In genomic region chr8:64691591-64692401, GRCm38 (mm10) we compare ENCODE assay signal across 8 mouse cellular contexts. TPM values are rescaled to one million over a fixed set of nuclear protein-coding genes. Genes with fewer than 3 reads are reported as not detected.
A peak's percentile ranks its signal among the peaks of the same experiment; 100 is the strongest.
DNase-seq lines count a peak whose midpoint lies in the region; ATAC-seq and TF ChIP-seq lines count a peak whose summit lies in the region.

No protein-coding gene starts in this region.

- H3K4me1 ChIP-seq in lung, embryonic 16.5 days (replicated peaks; ENCODE audit: control insufficient read depth, insufficient read depth, low read length), result no peaks in the 10 kb centered on the region; the same call in 1 of the 2 replicates
- H3K4me1 ChIP-seq in lung, adult 2 months (ENCODE audit: control insufficient read depth, insufficient read depth, low read length), result no peaks in the 10 kb centered on the region
- H3K4me1 ChIP-seq in hindbrain, embryonic 16.5 days (ENCODE audit: control insufficient read depth, insufficient read depth, low read depth, low read length), result peaks cover 13% of the 10 kb centered on the region
- peaks cover 35% of the 10 kb centered on the region for H3K4me1 ChIP-seq in neural tube, embryonic 13.5 days (replicated peaks)

- no peaks in the 10 kb centered on the region for H3K9me3 ChIP-seq in lung, embryonic 16.5 days (ENCODE audit: control insufficient read depth, low read length)
- no peaks in the 10 kb centered on the region for H3K9me3 ChIP-seq in hindbrain, embryonic 16.5 days (ENCODE audit: control insufficient read depth, low read length)
- H3K9me3 ChIP-seq in neural tube, embryonic 13.5 days, result no peaks in the 10 kb centered on the region

- no peak for TF ChIP-seq CTCF in lung, adult 2 months (IDR thresholded peaks at IDR 0.05; ENCODE audit: insufficient read depth, low read length)

- ATAC-seq in cerebellum, adult (ENCODE audit: insufficient number of reproducible peaks, low FRiP score, low TSS enrichment), result 0 out of 2 replicates have a peak, but pooled peaks have one; percentile 1
- ATAC-seq in lung, embryonic 16.5 days (ENCODE audit: low read depth), result no peak
- ATAC-seq in hindbrain, embryonic 16.5 days, result peak; percentile 12
- peak; percentile 14 for ATAC-seq in neural tube, embryonic 13.5 days (ENCODE audit: low read depth)

- no peaks in the 10 kb centered on the region for H3K36me3 ChIP-seq in lung, embryonic 16.5 days (ENCODE audit: control insufficient read depth, insufficient read depth, low read length)
- no peaks in the 10 kb centered on the region for H3K36me3 ChIP-seq in hindbrain, embryonic 16.5 days (ENCODE audit: control insufficient read depth, insufficient read depth, low read length)
- H3K36me3 ChIP-seq in neural tube, embryonic 13.5 days, result no peaks in the 10 kb centered on the region

- WGBS in lung, embryonic 16.5 days, result 19% methylated on average over 16 of the region's 16 CpGs
- WGBS in lung, adult 2 months, result 31% methylated on average over 16 of the region's 16 CpGs
- 9% methylated on average over 16 of the region's 16 CpGs for WGBS in hindbrain, embryonic 16.5 days
- WGBS in neural tube, embryonic 13.5 days, result 10% methylated on average over 16 of the region's 16 CpGs

- peaks cover 14% of the 10 kb centered on the region for H3K27me3 ChIP-seq in lung, embryonic 16.5 days (ENCODE audit: control insufficient read depth, insufficient read depth, low read depth, low read length)
- no peaks in the 10 kb centered on the region for H3K27me3 ChIP-seq in hindbrain, embryonic 16.5 days (replicated peaks; ENCODE audit: control insufficient read depth, insufficient read depth, low read length)
- no peaks in the 10 kb centered on the region for H3K27me3 ChIP-seq in neural tube, embryonic 13.5 days

- H3K4me3 ChIP-seq in lung, embryonic 16.5 days (ENCODE audit: low read length), result peak overlapping the region; percentile 58
- H3K4me3 ChIP-seq in lung, adult 2 months (replicated peaks; ENCODE audit: extremely low read depth, low read depth, low read length), result no peak overlapping the region
- H3K4me3 ChIP-seq in hindbrain, embryonic 16.5 days (ENCODE audit: low read length), result peak overlapping the region; percentile 78
- H3K4me3 ChIP-seq in neural tube, embryonic 13.5 days, result peak overlapping the region; percentile 74

- H3K4me2 ChIP-seq in lung, embryonic 16.5 days (ENCODE audit: low read depth, low read length), result peak overlapping the region; percentile 94
- peak overlapping the region; percentile 75 for H3K4me2 ChIP-seq in hindbrain, embryonic 16.5 days (ENCODE audit: low read length)
- H3K4me2 ChIP-seq in neural tube, embryonic 13.5 days, result peak overlapping the region; percentile 57

- H3K9ac ChIP-seq in lung, embryonic 16.5 days (ENCODE audit: low read length), result no peak overlapping the region; the same call in 1 of the 2 replicates
- peak overlapping the region; percentile 98 for H3K9ac ChIP-seq in hindbrain, embryonic 16.5 days (ENCODE audit: low read depth, low read length)
- peak overlapping the region; percentile 96 for H3K9ac ChIP-seq in neural tube, embryonic 13.5 days

- DNase-seq in cerebellum, adult 11-12 months, result no peak
- no peak for DNase-seq in lung, adult 2 months
- DNase-seq in thymus, adult 18-20 months, result no peak
- DNase-seq in kidney, postnatal 4 days, result no peak

- no peak for TF ChIP-seq POLR2A in lung, adult 2 months (IDR thresholded peaks at IDR 0.05; ENCODE audit: borderline replicate concordance, extremely low read depth, low read depth, low read length)

- no peak overlapping the region for H3K27ac ChIP-seq in lung, embryonic 16.5 days (ENCODE audit: low read length)
- peak overlapping the region; percentile 99 for H3K27ac ChIP-seq in hindbrain, embryonic 16.5 days (ENCODE audit: low read depth, low read length)
- H3K27ac ChIP-seq in neural tube, embryonic 13.5 days (replicated peaks), result peak overlapping the region; percentile 99

RNA-seq across cellular contexts. Expression of gene Cpe, which starts 1.1 kb away (rescaled TPM):
- 48.4 and 49.1 TPM in 2 replicates for polyA plus RNA-seq in lung, embryonic 16.5 days (2015; fragmentation: Nextera tagmentation; extraction: Ambion mirVana)
- polyA plus RNA-seq in lung, adult 2 months (2012; rRNA removed), result 28.8 and 29.7 TPM in 2 replicates
- polyA plus RNA-seq in hindbrain, embryonic 16.5 days (2015; fragmentation: Nextera tagmentation; extraction: Ambion mirVana), result 718 and 866 TPM in 2 replicates
- 662 and 663 TPM in 2 replicates for polyA plus RNA-seq in neural tube, embryonic 13.5 days (2015; fragmentation: Nextera tagmentation; extraction: Ambion mirVana)

RNA-seq across cellular contexts. Expression of gene Msmo1, which starts 41.8 kb away (rescaled TPM):
- 44.1 and 47.5 TPM in 2 replicates for polyA plus RNA-seq in lung, embryonic 16.5 days (2015; fragmentation: Nextera tagmentation; extraction: Ambion mirVana)
- polyA plus RNA-seq in lung, adult 2 months (2012; rRNA removed), result 16.2 and 32.2 TPM in 2 replicates
- polyA plus RNA-seq in hindbrain, embryonic 16.5 days (2015; fragmentation: Nextera tagmentation; extraction: Ambion mirVana), result 152 and 179 TPM in 2 replicates
- 126 and 138 TPM in 2 replicates for polyA plus RNA-seq in neural tube, embryonic 13.5 days (2015; fragmentation: Nextera tagmentation; extraction: Ambion mirVana)

Comparison
In these comparisons a context has a peak if more than half of its experiments do, and no peak if none do; other contexts are left out.
1. RNA of gene Cpe, which starts 1.1 kb away (polyA plus RNA-seq): 718 to 866 TPM in hindbrain, embryonic 16.5 days and 662 to 663 TPM in neural tube, embryonic 13.5 days; 48.4 to 49.1 TPM in lung, embryonic 16.5 days and 28.8 to 29.7 TPM in lung, adult 2 months; every median in the first group is over 10 times any median in the second.
2. Peak in every context shown above with its lines, with median percentiles within 50 percentile points of each other: H3K4me2 ChIP-seq.